Mouse (Mus musculus) heart, adult 2 months (tissue): ENCODE results near the gene Xntrpc. TPM values are rescaled to one million over a fixed set of nuclear protein-coding genes. Genes with fewer than 3 reads are reported as not detected.
"Not testable (repeated sequence)": the region's sequence is repeated elsewhere in the genome, so short reads cannot be mapped to it uniquely, and the experiment has no call there.

Source experiments
- DNase-seq, 2 experiments: peaks; one replicate each; pipeline ENCODE4 v3.0.0; 2021
- H3K27ac ChIP-seq: fragments of 200-600 bp; 2 replicates; pipeline ENCODE4 v1.8.1; 2022
- H3K27me3 ChIP-seq: fragments of 200-500 bp; 2 replicates; pipeline ENCODE4 v1.6.1; 2012; ENCODE audit warnings: mild to moderate bottlenecking, low read length, inconsistent platforms, mixed read lengths; ENCODE audit not compliant: control insufficient read depth, insufficient read depth
- H3K36me3 ChIP-seq: fragments of 200-500 bp; 2 replicates; pipeline ENCODE4 v1.6.1; 2012; ENCODE audit warnings: low read length, inconsistent platforms; ENCODE audit not compliant: control insufficient read depth, insufficient read depth
- H3K4me1 ChIP-seq: fragments of 200-500 bp; 2 replicates; pipeline ENCODE4 v1.6.1; 2011; ENCODE audit warnings: low read length; ENCODE audit not compliant: control insufficient read depth, insufficient read depth
- H3K4me3 ChIP-seq: fragments of 200-600 bp; 2 replicates; pipeline ENCODE4 v1.8.1; 2022
- H3K79me2 ChIP-seq: fragments of 200-500 bp; replicated peaks from 2 replicates; pipeline ENCODE4 v1.6.1; 2012; ENCODE audit warnings: mild to moderate bottlenecking, inconsistent platforms, low read length, moderate library complexity, mixed read lengths; ENCODE audit not compliant: control insufficient read depth, insufficient read depth
- H3K9ac ChIP-seq: fragments of 200-500 bp; 2 replicates; pipeline ENCODE4 v1.6.1; 2012; ENCODE audit warnings: low read depth, mild to moderate bottlenecking, control low read depth, inconsistent platforms, low read length, mixed read lengths
- CTCF ChIP-seq: fragments of 200-600 bp; IDR thresholded peaks from 2 replicates; pipeline ENCODE4 v1.8.1; 2022; ENCODE audit warnings: antibody characterized with exemption, mild to moderate bottlenecking, moderate library complexity
- EP300 ChIP-seq: fragments of 200-500 bp; IDR thresholded peaks from 2 replicates; pipeline ENCODE4 v1.6.1; 2011; ENCODE audit warnings: low read depth, low read length, control low read depth; ENCODE audit not compliant: insufficient read depth
- POLR2A ChIP-seq: fragments of 200-500 bp; IDR thresholded peaks from 2 replicates; pipeline ENCODE4 v1.6.1; 2011; ENCODE audit warnings: mild to moderate bottlenecking, low read depth, low read length, control low read depth; ENCODE audit not compliant: insufficient read depth
- WGBS: fragments of 180-500 bp; shearing (Covaris S2); methylation state at CpG from one replicate; pipeline ENCODE4 v1.1.7; 2018; 5-methylcytosine and 5-hydroxymethylcytosine counted together
- intact Hi-C: fragments of 180-260 bp; cut with DNase I; formaldehyde crosslinking; loops from one replicate; pipeline ENCODE4 v1.15.1; 2025
- polyA plus RNA-seq: library from polyadenylated mRNA; depleted of rRNA; stranded (reverse); fragments of >200 nt; gene quantifications from 2 replicates; pipeline ENCODE4 v1.2.3, GENCODE M21; 2012
- total RNA-seq, 2 experiments: library from RNA; stranded (reverse); gene quantifications; 2 replicates each; pipeline ENCODE4 v1.2.3; 2021

The Xntrpc gene
- total and polyA plus RNA-seq, 3 experiments, result 0.81 to 1.2 (median 0.98) TPM

DNA sequence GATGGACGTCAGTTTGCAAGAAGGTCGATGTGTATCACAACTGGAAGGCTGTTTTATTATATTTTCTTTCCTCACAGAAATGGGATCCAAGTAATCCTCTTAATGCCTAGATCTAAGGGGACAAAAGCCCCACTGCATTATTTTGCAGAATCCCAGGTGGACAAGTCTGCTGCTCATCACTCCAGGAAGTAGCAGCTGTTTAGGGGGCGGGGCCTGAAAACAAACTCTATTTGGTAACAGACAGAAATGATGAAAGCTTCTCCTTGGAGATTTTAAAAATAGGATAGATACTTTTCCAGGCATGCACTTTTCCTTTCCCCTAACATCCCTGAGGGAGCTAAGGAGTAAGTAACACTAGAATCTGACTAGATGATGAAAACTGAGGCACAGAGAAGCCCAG, 28.2 kb upstream of the Xntrpc start:
- no peak for DNase-seq
- Histone ChIP-seq H3K79me2 (no peaks in the 10 kb centered on the region), H3K4me3 (no peak overlapping the region), H3K27ac (no peak overlapping the region), H3K36me3 (peaks cover 5% of the 10 kb centered on the region; the same call in 1 of the 2 replicates), H3K27me3 (no peaks in the 10 kb centered on the region), H3K4me1 (no peaks in the 10 kb centered on the region), H3K9ac (no peak overlapping the region)
- TF ChIP-seq CTCF (no peak), POLR2A (no peak), EP300 (no peak)
- WGBS, result 88% methylated on average over 3 of the region's 3 CpGs
- intact Hi-C loops, result loop anchor here (5.0 kb wide), 1 partner anchor 40 kb away; no protein-coding TSS in a partner anchor

DNA sequence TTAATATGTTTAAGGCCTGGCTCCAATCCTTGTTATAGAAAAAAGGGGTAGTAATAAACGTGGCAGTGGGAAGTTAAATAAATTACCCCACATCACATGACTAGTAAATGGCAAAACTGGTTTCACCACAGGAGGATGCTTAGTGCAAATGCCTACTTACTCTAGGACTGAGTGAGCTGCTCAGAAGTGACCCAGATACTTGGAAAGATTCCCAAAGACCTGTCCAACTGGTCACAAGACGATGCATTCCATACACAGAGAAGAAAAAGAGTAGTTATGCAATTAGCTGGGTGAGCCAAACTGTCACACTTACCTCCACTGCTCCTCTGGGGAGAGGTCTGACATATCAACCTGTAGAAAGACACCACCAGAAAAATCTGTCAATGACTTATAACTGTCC, 23.2 kb upstream of the Xntrpc start:
- no peak for TF ChIP-seq CTCF
- TF ChIP-seq POLR2A, result no peak
- no peak for TF ChIP-seq EP300
- Histone ChIP-seq H3K27me3 (no peaks in the 10 kb centered on the region), H3K9ac (no peak overlapping the region), H3K79me2 (peaks cover 2% of the 10 kb centered on the region; the same call in 1 of the 2 replicates), H3K4me3 (no peak overlapping the region), H3K36me3 (peaks cover 7% of the 10 kb centered on the region; the same call in 1 of the 2 replicates), H3K27ac (no peak overlapping the region), H3K4me1 (no peaks in the 10 kb centered on the region)
- intact Hi-C loops, result no loop called here
- 49% methylated on average over 2 of the region's 2 CpGs for WGBS
- DNase-seq, result no peak

DNA sequence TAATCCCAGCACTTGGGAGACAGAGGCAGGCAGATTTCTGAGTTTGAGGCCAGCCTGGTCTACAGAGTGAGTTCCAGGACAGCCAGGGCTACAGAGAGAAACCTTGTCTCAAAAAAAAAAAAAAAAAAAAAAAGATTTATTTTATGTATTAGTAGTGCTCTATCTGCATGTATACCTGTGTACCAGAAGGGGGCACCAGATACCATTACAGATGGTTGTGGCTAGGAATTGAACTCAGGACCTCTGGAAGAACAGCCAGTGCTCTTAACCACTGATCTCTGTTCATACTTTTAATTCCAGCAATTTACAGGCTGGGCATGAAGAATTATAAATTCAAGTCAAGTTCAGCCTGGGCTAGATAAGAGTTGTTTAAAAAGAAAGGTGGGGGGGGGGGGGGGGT, 17.0 kb upstream of the Xntrpc start:
- H3K4me1 ChIP-seq, H3K27me3 ChIP-seq, H3K27ac ChIP-seq, H3K36me3 ChIP-seq, H3K4me3 ChIP-seq, intact Hi-C loops, H3K9ac ChIP-seq, H3K79me2 ChIP-seq, DNase-seq: not testable (repeated sequence)
- TF ChIP-seq CTCF, result peak; percentile 63

DNA sequence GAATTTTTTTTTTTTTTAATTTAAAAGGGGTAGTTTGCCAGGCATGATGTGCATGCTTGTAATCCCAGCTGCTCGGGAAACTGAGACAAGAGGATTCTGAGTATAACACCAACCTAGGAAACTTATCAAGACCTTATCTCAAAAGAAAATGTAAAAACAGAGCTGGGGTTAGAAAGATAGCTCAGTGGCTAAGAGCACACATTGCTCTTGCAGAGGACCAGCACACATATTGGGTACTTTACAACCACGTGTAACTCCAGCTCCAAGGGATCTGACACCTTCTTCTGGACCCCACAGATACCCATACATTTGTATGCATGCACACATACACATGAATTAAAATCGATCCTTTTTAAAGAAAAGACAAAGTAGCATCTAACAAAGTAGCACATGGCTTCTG, 4.2 kb upstream of the Xntrpc start:
- no peak for TF ChIP-seq EP300
- TF ChIP-seq POLR2A, result no peak
- TF ChIP-seq CTCF, result no peak
- 69% methylated on average over 3 of the region's 3 CpGs for WGBS
- no peak for DNase-seq
- Histone ChIP-seq H3K27ac (no peak overlapping the region), H3K27me3 (no peaks in the 10 kb centered on the region), H3K4me3 (no peak overlapping the region), H3K9ac (no peak overlapping the region), H3K79me2 (0 out of 2 replicates have a peak, but pooled peaks cover 4% of the 10 kb centered on the region), H3K36me3 (peaks cover 12% of the 10 kb centered on the region), H3K4me1 (peaks cover 4% of the 10 kb centered on the region)
- intact Hi-C loops, result no loop called here

DNA sequence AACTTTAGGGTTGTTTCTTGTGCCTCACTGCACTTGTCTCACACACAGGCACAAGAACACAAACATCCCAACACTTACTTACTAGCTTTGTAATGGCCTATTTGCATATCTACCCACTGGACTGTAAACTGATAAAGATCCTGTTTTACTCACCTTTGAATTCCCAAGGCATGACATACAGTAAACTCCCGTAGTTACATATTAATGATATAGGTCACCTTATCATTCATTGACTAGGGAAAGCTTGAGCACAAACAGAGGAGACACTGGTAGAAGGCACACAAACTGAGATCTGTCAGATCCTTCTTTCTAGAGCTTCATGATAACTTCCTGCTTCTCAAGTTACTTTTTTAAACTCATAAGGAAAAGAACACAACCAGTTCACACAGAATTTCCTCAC, 3.3 kb upstream of the Xntrpc start:
- H3K79me2 ChIP-seq, result 0 out of 2 replicates have a peak, but pooled peaks cover 4% of the 10 kb centered on the region
- intact Hi-C loops, result no loop called here
- no peak overlapping the region for H3K4me3 ChIP-seq
- H3K27me3 ChIP-seq, result no peaks in the 10 kb centered on the region
- H3K9ac ChIP-seq, result no peak overlapping the region
- TF ChIP-seq POLR2A (no peak), EP300 (no peak), CTCF (no peak)
- H3K27ac ChIP-seq, result no peak overlapping the region
- peaks cover 12% of the 10 kb centered on the region for H3K36me3 ChIP-seq
- no peak for DNase-seq
- WGBS, result 81% methylated on average over 1 of the region's 1 CpGs
- H3K4me1 ChIP-seq, result peaks cover 4% of the 10 kb centered on the region

DNA sequence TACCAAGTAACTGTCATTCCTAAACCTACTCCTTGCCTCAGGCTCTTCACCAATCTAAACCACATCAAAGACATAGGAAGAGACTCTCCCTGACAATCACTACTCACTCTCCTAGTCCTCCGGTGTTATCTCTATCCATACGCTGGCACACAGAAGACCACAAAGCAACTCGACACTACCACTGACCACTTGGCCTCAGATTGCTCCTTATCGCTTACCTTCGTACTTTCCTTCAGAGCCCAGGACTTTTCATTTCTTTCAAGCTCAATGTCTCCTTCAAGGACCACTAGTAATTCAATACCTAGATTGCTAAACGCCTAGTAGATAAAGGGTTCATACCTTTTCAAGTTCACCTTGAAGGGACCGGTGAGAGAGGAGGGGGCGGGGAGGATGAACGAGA, 1.6 kb upstream of the Xntrpc start:
- TF ChIP-seq CTCF (no peak), EP300 (no peak), POLR2A (no peak)
- Histone ChIP-seq H3K4me1 (peaks cover 4% of the 10 kb centered on the region), H3K79me2 (peaks cover 4% of the 10 kb centered on the region; the same call in 1 of the 2 replicates), H3K27me3 (no peaks in the 10 kb centered on the region), H3K9ac (no peak overlapping the region), H3K4me3 (no peak overlapping the region), H3K27ac (no peak overlapping the region), H3K36me3 (peaks cover 9% of the 10 kb centered on the region)
- intact Hi-C loops, result loop anchor here (2.0 kb wide), 1 partner anchor 129 kb away; the partner anchor contains the start of gene Numa1
- WGBS, result 53% methylated on average over 9 of the region's 9 CpGs
- no peak for DNase-seq
